Mouse (Mus musculus) adrenal gland, postnatal 25 days (tissue): ENCODE measurements at regions not wholly inside any gene's neighbourhood (a gene's known extent, or its start where the extent isn't known, plus 50 kb on each side); places are given as distances from the start of the nearest gene placed in this dataset.

Experiments
- DNase-seq: peaks from one replicate; pipeline ENCODE4 v3.0.0; 2021; ENCODE audit warnings: mixed read lengths

- no peak for DNase-seq
Measured at GRCm38 (mm10) chr12:99097618-99098066, 177.3 kb downstream of the Ttc8 start.

GRCm38 (mm10) chr12:99099881-99100280 lies 179.5 kb downstream of the Ttc8 start:
- no peak for DNase-seq

GRCm38 (mm10) chr12:99108616-99109015 lies 188.2 kb downstream of the Ttc8 start:
- no peak for DNase-seq

- DNase-seq = no peak
Measured at GRCm38 (mm10) chr12:99113781-99114180, 193.4 kb downstream of the Ttc8 start.

- DNase-seq = no peak
Measured at GRCm38 (mm10) chr12:99116491-99116890, 196.1 kb downstream of the Ttc8 start.

- DNase-seq = no peak
Measured at GRCm38 (mm10) chr12:99118381-99119115, 198.2 kb downstream of the Ttc8 start.

GRCm38 (mm10) chr12:99119966-99120365 lies 199.6 kb downstream of the Ttc8 start:
- no peak for DNase-seq

GRCm38 (mm10) chr12:99123611-99124495 lies 203.5 kb downstream of the Ttc8 start:
- DNase-seq = peak; percentile 8

GRCm38 (mm10) chr12:99126129-99126528 lies 205.8 kb downstream of the Ttc8 start:
- no peak for DNase-seq
